Mouse (Mus musculus): ENCODE results near the gene Miga2.

DNA sequence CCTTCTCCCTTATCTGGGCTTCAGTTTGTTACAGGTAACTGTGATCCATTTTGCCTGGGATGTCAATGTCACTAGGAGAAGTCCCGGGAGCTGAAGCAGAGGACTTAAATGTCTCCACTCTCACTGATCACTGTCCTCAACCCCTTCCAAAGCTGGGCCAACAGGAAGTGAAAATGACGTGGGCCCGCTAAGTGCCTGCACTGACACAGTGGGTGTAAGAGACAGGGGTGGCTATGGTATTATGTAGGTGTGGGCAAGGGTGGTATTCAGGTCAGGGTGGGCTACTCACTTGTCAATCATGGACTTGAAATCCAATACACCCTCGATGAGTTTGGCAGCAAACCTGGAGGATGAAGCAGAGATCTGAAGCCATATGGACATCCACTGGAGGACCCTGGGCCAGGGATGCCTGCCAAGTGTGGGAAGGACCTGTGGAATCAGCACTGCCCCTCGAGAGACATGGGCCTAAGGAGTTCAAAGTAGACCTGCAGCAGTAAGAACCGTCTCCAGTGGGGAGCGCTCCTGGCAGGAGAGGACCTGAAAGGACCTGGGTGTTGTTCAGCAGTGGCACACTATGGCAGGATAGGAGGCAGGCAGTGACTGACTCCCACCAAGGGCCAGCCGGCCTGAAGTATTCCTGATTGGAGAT is 44.5 kb downstream of the Miga2 start:
- TF ChIP-seq CTCF (IDR thresholded peaks at IDR 0.05; ENCODE audit: extremely low read depth, insufficient read depth, insufficient read length, insufficient replicate concordance), result no peak
- TF ChIP-seq POLR2A (IDR thresholded peaks at IDR 0.05; ENCODE audit: low read depth, low read length), result no peak

All from spleen, adult 2 months (tissue).